In genomic region chr9:119751507-119751906, GRCm38 (mm10) we compare ENCODE assay signal across 8 mouse cellular contexts. TPM values are rescaled to one million over a fixed set of nuclear protein-coding genes. Genes with fewer than 3 reads are reported as not detected.
DNase-seq lines count a peak whose midpoint lies in the region; ATAC-seq and TF ChIP-seq lines count a peak whose summit lies in the region.

No protein-coding gene starts in this region.

- no peaks in the 10 kb centered on the region for H3K27me3 ChIP-seq in liver, embryonic 14.5 days (ENCODE audit: control insufficient read depth, insufficient read depth, low read length)
- H3K27me3 ChIP-seq in liver, embryonic 12.5 days (replicated peaks) = no peaks in the 10 kb centered on the region
- H3K27me3 ChIP-seq in Patski = peaks cover 6% of the 10 kb centered on the region
- H3K27me3 ChIP-seq in midbrain, embryonic 14.5 days (ENCODE audit: control insufficient read depth, insufficient read depth, low read length) = no peaks in the 10 kb centered on the region

- H3K9ac ChIP-seq in liver, embryonic 14.5 days (replicated peaks) = no peak overlapping the region
- H3K9ac ChIP-seq in liver, embryonic 12.5 days = no peak overlapping the region
- H3K9ac ChIP-seq in midbrain, embryonic 14.5 days (replicated peaks; ENCODE audit: low read length) = no peak overlapping the region

- no peak for ATAC-seq in liver, embryonic 14.5 days (ENCODE audit: insufficient read depth)
- no peak for ATAC-seq in liver, embryonic 12.5 days
- no peak for ATAC-seq in Patski
- no peak for ATAC-seq in midbrain, embryonic 14.5 days (ENCODE audit: low FRiP score, low TSS enrichment)

- WGBS in liver, embryonic 14.5 days (ENCODE audit: insufficient replicate concordance) = 7% methylated on average over 5 of the region's 5 CpGs
- 13% methylated on average over 5 of the region's 5 CpGs for WGBS in liver, embryonic 12.5 days (ENCODE audit: insufficient replicate concordance)
- WGBS in midbrain, embryonic 14.5 days = 13% methylated on average over 5 of the region's 5 CpGs

- no peak overlapping the region for H3K4me2 ChIP-seq in liver, embryonic 14.5 days (ENCODE audit: low read depth)
- H3K4me2 ChIP-seq in liver, embryonic 12.5 days = no peak overlapping the region
- H3K4me2 ChIP-seq in midbrain, embryonic 14.5 days (ENCODE audit: low read length) = no peak overlapping the region

- TF ChIP-seq EP300 in liver, embryonic 14.5 days (IDR thresholded peaks at IDR 0.05; ENCODE audit: low read depth) = no peak

- H3K4me1 ChIP-seq in liver, embryonic 14.5 days (replicated peaks; ENCODE audit: control insufficient read depth in 2 of 2, insufficient read depth in 2 of 2, low read length in 1 of 2) = no peaks in the 10 kb centered on the region
- H3K4me1 ChIP-seq in liver, embryonic 12.5 days = no peaks in the 10 kb centered on the region
- no peaks in the 10 kb centered on the region for H3K4me1 ChIP-seq in midbrain, embryonic 14.5 days (ENCODE audit: control insufficient read depth, insufficient read depth, low read length)

- CTCF ChIA-PET in Patski (lab: Charles Lee) = no interaction called here

- DNase-seq in liver, embryonic 14.5 days (ENCODE audit: low read depth in 3 of 3, low spot score in 3 of 3) = no peak
- peak; percentile 17 for DNase-seq in Patski (ENCODE audit: low read depth, low spot score)
- DNase-seq in embryo, embryonic 9.5 days (ENCODE audit: extremely low spot score) = peak; percentile 28
- peak; percentile 32 for DNase-seq in layer of hippocampus, adult 11-12 months (ENCODE audit: low spot score)
- peak; percentile 86 for DNase-seq in midbrain, embryonic 14.5 days
- no peak for DNase-seq in urinary bladder, postnatal 25 days (ENCODE audit: low spot score)
- no peak for DNase-seq in liver

- H3K4me3 ChIP-seq in liver, embryonic 14.5 days (ENCODE audit: insufficient read depth in 1 of 2, low read depth in 2 of 2, low read length in 2 of 2) = no peak overlapping the region
- no peak overlapping the region for H3K4me3 ChIP-seq in liver, embryonic 12.5 days
- H3K4me3 ChIP-seq in midbrain, embryonic 14.5 days (replicated peaks; ENCODE audit: low read depth, low read length) = no peak overlapping the region

- H3K27ac ChIP-seq in liver, embryonic 14.5 days = no peak overlapping the region
- no peak overlapping the region for H3K27ac ChIP-seq in liver, embryonic 12.5 days
- H3K27ac ChIP-seq in midbrain, embryonic 14.5 days (replicated peaks; ENCODE audit: low read depth, low read length) = no peak overlapping the region

- POLR2A ChIA-PET in Patski (lab: Charles Lee) = interaction anchor here (1.1 kb wide), 1 partner anchor 10 kb away, joined by 3 read pairs; no protein-coding TSS in a partner anchor

- peak; percentile 54 for TF ChIP-seq CTCF in liver, embryonic 14.5 days (IDR thresholded peaks at IDR 0.05; ENCODE audit: low read depth)
- peak; percentile 78 for TF ChIP-seq CTCF in Patski (IDR thresholded peaks at IDR 0.05)

- no peaks in the 10 kb centered on the region for H3K36me3 ChIP-seq in liver, embryonic 14.5 days (replicated peaks; ENCODE audit: control insufficient read depth, insufficient read depth, low read depth)
- no peaks in the 10 kb centered on the region for H3K36me3 ChIP-seq in liver, embryonic 12.5 days
- H3K36me3 ChIP-seq in midbrain, embryonic 14.5 days (ENCODE audit: control insufficient read depth, insufficient read depth, low read length) = no peaks in the 10 kb centered on the region

- H3K9me3 ChIP-seq in liver, embryonic 14.5 days (ENCODE audit: control insufficient read depth, low read length) = no peaks in the 10 kb centered on the region
- no peaks in the 10 kb centered on the region for H3K9me3 ChIP-seq in liver, embryonic 12.5 days (replicated peaks)
- H3K9me3 ChIP-seq in midbrain, embryonic 14.5 days (ENCODE audit: control insufficient read depth, low read length) = no peaks in the 10 kb centered on the region

- in situ Hi-C loops in Patski (cut with MboI; ENCODE audit: low pct_unique_long_range_greater_than_20kb) = loop anchor here (5.0 kb wide), 2 partner anchors 94 to 289 kb away; no protein-coding TSS in a partner anchor

RNA-seq across cellular contexts. Expression of gene Scn10a, which starts 32.4 kb away (rescaled TPM):
- polyA plus RNA-seq in liver, embryonic 14.5 days (2012; rRNA removed) = 0.08 and 0.11 TPM in 2 replicates
- polyA plus RNA-seq in liver, embryonic 14.5 days (2014; fragmentation: Nextera tagmentation; extraction: Ambion mirVana) = 0.06 TPM in 1 of 2 replicates, not detected in the other
- 0.05 and 0.10 TPM in 2 replicates for polyA plus RNA-seq in liver, embryonic 12.5 days (2016; fragmentation: Nextera tagmentation; extraction: Ambion mirVana)
- 0.08 TPM for polyA plus RNA-seq in Patski (2021)
- polyA plus RNA-seq in midbrain, embryonic 14.5 days (2014; fragmentation: Nextera tagmentation; extraction: Ambion mirVana) = 0.04 TPM in 1 of 2 replicates, not detected in the other

Comparison
In these comparisons a context has a peak if more than half of its experiments do, and no peak if none do; other contexts are left out.
1. DNase-seq: peak in Patski (single experiment), embryo, embryonic 9.5 days (single experiment), layer of hippocampus, adult 11-12 months (single experiment) and midbrain, embryonic 14.5 days (single experiment); none in liver, embryonic 14.5 days (0 of 3), urinary bladder, postnatal 25 days (single experiment) and liver (single experiment).